Mouse (Mus musculus): ENCODE data around the gene B3gntl1.

DNA sequence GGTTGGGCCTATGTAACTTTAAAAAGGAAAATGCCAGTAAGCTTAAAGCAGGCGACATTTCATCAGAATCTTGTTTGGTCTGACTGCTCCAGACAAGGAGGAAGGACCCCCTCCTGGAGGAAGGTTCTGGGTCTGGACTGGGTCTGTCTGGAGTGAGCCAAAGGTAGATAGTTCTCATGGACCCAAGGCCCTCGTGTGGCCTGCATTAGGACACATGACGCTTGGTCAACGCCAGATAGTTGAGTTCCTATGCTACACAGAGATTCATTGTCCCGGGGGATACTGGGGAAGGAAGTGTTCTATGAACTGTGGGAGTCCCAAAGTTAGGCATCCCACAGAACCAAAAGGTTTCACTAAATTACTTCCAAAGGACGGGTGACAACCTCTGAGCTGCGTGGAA is 676 bp upstream of the B3gntl1 start:
- TF ChIP-seq TAL1 (IDR thresholded peaks at IDR 0.05; ENCODE audit: low read length) (no peak), GATA1 (IDR thresholded peaks at IDR 0.05; ENCODE audit: low read length) (no peak)

Measured in erythroblast, embryonic 14.5 days (primary cell).